Mouse (Mus musculus) cerebellum, adult 11 months (tissue): ENCODE data around the gene Kcnma1.
A peak's percentile ranks its signal among the peaks of the same experiment; 100 is the strongest.

Experiments used
- DNase-seq: peaks from one replicate; pipeline ENCODE4 v3.0.0; 2022

Kcnma1 gene

GRCm38 (mm10) chr14:24014391-24014790 lies at the start of gene Kcnma1:
Kcnma1 (minus strand) TSS chr14:24014491.
- no peak for DNase-seq

- DNase-seq = peak; percentile 11
These were observed 45.5 kb upstream of the Kcnma1 start for GRCm38 (mm10) chr14:24059747-24060146.

- DNase-seq = no peak
These were observed 45.0 kb upstream of the Kcnma1 start for GRCm38 (mm10) chr14:24059287-24059686.

GRCm38 (mm10) chr14:24051821-24052220 lies 37.5 kb upstream of the Kcnma1 start:
- no peak for DNase-seq

DNA sequence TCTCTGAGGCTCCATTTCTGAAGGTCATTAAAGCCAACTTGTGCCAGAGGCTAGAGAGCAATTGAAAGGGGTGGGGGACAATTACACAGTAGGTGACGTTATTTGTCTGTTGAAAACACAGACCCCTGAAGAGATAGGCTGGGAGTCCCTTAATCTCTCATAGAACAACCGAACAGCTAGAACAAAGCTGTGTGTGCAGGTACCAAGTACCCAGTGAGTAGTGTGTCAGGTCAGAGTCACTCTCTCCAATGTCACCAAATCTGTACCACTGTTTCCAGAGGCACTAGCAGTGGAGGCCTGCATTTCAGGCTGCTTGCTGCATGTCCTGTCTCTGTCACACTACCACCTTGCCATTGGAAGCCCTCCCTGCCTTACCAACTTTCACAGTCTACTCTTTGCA lies 22.3 kb upstream of the Kcnma1 start:
- no peak for DNase-seq

DNA sequence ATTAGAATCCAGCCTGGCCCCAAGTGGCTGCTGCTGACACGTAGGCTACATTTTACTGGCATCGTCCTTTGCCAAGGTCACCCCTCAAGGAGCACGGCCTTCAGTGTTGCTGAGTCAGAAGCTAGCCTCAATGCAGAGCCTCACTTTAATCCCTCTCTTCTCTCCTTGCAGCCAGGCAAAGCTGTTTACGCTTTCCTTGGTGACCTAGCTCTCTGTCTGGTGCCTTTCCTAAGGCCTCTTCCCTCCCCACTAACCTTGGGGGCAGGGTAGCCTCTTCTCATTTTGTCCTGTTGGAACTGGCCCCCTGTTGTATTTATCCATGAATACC lies 21.9 kb upstream of the Kcnma1 start:
- no peak for DNase-seq

DNA sequence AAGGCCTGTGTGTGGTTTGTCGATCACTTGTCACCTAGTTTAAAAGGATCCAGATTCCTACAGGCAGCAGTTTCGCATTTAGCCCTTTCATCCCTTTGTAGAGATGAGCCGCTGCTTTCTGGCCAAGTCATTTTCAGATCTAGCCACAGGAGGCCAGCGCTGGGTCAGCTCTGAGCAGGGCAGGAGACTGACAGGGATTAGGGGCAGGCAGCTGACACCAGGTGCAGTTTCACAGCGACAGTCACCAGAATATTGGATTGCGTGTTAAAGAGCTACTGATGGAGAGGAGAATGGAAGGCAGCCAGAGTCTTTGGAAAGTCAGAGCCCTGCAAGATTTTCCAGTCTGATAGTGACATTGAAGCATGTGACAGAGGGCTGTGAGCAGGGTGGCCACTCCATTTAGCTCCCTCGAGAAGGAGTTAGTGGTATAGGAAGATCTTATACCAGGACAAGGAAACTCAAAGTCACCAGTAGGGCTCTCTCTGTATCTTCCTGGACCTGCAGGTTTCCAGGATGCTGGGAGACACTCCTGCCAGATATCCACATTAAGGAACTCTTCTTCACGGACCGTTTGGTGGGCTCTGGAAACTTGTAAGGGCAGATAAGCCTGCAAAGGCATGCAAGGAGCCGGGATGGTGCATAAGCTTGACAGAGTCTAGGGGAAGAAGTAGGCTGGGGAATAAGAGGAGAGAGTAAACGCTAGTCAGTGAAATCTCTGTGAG lies 21.4 kb upstream of the Kcnma1 start:
- peak; percentile 13 for DNase-seq

DNA sequence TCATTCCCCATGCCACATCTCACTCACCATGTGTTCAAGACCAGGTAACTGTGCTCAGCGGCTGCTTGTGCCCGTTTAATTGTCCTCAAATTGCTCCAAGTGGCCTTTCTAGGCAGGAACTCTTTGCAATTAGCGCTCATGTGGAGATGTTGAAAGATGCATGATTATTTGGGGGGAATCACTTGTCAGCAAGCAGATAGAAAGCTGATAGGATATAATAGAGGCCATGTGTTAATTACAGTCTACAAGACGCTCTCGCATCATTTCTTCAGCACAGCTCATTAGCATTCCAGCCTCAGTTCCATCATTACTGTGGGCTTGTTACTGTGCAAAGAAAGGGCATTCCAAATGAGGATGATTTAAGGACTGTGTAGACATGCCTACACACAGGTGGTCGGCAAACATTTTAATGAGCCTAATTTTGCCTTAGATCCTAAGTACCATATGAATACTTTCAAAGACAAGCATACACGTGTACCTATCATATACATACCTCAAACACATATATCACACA lies 18.6 kb upstream of the Kcnma1 start:
- DNase-seq = no peak

DNA sequence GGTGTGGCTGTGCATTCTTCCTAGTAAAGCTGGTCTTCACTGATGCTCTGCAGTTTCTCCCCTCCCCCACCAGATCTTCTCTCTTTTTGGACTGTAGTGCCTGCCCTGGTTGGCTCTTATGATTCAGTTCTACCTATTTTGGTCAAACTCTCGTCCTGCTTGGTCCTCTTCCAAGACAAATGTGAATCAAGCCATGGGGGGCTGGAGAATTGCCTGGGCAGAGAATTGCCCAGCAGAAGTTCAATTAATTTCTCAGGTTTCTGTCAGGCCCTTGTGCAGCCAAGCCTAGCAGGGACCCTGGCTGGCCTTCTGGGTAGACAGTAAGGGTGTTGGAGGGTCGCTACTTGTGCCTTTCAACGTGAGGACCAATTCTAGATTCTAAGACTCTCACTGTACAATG lies 17.9 kb upstream of the Kcnma1 start:
- DNase-seq = peak; percentile 70

DNA sequence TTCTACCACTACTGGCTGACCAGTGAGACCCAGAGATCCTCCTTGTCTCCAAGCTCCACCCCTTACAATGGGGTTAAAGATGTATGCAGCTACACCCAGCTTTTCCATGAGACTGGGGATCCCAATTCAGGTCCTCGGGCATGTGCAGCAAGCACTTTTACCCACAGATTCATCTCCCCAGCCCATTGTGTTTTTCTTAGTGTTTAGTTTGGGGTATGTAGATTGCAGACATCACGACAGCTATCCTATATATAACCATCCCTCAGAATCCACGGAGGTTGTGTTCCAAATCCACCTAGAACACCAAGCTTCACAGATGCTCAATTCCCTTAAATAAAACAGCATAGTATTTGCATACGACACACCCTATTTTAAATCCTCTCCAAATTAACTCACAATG lies 6.4 kb upstream of the Kcnma1 start:
- no peak for DNase-seq

GRCm38 (mm10) chr14:24009978-24010377 lies 4.3 kb downstream of the Kcnma1 start:
- DNase-seq = no peak

- DNase-seq = peak; percentile 22
These were observed 6.0 kb downstream of the Kcnma1 start for GRCm38 (mm10) chr14:24008252-24008651.

DNA sequence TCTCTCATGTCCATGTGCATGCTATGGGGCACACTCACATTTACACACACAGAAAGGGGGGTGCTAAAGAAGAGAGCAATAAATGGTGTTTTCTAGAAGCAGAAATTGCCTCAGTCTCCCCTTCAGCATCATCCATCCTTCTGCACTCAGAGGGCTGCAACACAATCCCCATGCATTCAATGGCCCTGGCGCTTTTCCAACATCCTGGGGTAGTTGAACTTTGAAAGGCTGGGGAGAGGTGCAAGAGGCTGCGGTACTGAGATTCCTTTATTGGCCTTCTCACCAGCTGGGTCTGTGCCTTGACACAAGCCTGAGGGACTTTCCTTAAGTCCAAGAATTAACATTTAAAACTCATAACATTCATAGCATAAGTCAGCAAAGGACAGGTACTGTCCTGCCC lies 8.0 kb downstream of the Kcnma1 start:
- no peak for DNase-seq

DNA sequence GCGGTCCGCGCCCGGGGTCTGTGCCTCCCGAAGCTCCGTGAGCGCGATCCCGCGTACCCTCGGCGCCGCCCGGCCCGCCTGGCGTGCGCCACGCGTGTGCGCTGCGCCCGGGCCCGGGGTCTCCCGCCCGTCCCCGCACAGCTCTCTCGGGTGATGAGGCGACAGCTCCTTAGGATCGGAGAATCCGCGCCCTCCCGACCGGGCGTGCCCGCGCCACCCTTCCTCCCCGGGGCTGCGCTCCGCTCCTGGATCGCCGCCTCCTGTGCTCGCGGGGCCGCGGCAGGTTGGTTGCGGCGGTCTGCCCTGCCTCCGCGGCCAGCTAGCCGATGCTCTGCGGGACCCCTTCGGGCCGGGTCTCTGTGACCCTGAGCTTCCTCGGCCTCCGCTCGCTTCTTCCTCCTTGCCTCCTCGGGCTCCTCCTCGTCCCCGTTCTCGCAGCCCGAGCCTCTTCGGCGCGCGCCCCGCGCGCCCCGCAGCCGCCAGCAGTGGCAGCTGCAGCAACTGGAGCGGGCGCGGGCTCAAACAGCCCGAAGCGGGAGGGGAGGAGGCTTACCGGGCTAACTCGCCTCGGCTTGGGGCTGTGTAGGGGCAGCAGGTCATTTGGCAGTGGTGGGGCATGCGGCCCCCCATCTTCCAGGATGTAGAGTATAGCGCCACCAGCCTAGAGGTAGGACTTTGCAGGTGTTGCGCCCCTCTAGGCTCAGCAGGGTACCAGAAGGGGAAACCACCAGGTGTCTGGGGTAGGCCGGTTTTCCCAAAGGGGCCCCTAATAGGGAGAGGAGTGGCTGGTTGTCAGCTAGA lies 9.6 kb downstream of the Kcnma1 start:
- DNase-seq = no peak

DNA sequence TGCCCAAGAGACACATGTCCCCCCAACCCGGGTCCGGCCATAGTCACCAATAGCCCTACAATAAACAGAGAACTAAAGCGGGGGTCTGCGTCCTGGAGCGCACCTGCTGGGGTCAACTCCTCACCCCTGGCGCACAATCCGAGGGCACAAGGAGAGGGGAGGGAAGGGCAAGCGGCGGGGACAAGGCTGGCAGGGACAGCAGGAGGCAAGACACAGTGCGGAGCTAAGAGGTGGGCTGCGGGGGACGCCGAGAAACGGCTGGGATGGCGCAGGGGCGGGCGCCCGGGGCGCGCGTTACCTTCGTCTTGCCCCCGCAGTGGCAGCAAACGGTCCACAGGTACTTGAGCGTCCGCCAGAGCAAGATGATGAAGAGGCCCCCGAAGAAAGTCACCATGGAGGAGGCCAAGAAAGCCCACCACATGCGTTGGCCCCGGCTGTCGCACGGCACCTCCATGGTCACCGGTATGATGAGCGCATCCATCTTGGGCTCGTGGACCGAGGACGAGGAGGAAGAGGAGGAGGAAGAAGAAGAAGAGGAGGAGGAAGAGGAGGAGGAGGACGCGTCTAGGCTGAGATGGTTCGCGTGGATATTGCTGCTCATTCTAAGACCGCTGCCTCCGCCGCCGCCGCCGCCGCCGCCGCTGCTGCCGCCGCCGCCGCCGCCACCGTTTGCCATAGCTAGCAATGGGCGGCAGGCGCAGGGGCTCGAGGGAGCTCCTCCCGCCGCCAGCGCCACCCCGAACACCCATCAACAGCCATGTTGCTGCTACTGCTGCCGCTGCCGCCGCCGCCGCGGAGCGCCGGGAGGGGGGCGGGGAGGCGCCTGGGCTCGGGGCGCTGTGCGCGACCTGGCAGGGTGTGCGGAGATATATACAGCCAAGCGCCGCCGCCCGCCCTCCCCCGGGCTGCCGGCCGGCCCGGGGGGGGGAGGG lies 10.6 kb downstream of the Kcnma1 start:
- peak; percentile 12 for DNase-seq

- DNase-seq = no peak
These were observed 11.6 kb downstream of the Kcnma1 start for GRCm38 (mm10) chr14:24002647-24003046.

GRCm38 (mm10) chr14:23997912-23998311 lies 16.4 kb downstream of the Kcnma1 start:
- DNase-seq = no peak

DNA sequence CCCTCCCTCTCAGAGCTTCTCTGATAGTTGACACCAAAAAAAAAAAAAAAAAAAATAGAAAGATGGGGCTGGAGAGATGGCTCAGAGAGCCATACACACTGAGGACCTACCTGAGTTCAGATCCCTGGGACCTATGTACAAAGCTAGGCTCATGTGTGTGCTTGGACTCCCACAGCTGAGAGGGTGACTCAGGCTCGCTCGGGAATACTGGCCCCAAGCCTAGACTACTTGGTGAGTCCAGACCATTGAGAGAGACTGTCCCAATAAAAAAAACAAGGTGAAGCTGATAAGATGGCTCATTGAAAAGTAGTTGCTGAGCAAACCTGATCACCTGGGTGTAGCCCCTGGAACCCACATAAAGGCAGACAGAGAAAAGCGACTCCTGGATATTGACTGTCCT lies 18.5 kb downstream of the Kcnma1 start:
- DNase-seq = no peak

DNA sequence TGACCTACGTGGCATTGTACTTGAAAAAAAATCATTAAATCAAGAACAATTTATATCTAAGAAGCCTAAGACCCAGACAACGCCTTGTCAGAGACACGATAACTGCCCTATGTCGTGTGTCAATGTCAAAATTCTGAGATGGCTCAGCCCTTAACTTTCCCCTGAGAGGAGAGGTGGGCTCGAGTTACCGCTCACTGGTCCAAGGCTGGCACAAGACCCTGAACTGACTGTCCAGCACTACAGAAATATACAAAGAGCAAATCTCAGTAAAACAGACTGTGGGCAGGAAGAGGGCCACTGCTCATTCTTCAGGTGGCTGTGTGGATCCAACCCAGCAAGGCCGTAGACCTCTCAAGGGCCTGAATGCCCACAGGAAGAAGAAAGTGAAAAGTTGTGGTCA lies 23.4 kb downstream of the Kcnma1 start:
- DNase-seq = no peak

- DNase-seq = no peak
These were observed 24.6 kb downstream of the Kcnma1 start for GRCm38 (mm10) chr14:23989696-23990095.

- no peak for DNase-seq
These were observed 32.1 kb downstream of the Kcnma1 start for GRCm38 (mm10) chr14:23982205-23982604.

- no peak for DNase-seq
These were observed 39.6 kb downstream of the Kcnma1 start for GRCm38 (mm10) chr14:23974685-23975084.

DNA sequence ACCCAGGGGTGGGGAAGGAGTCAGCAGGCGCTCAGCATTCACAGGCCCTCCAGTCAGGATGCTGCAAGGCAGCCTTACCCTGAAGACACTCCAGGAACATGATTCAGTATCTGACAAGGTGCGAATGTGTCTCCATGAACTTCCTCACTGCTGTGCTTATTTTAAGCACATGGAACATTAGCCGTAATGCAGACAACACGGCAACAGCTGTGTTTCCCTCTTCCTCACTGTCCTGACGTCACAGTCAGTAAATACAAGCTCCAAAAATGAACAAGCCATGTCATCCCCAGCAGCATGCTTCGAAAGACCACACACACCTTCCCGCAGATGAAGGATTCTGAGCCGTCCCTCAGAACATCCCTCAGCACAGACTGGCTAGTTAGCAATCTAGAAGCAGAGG lies 47.8 kb downstream of the Kcnma1 start:
- no peak for DNase-seq
